Mouse (Mus musculus) embryonic stem cell, embryonic (primary cell): ENCODE measurements around the gene Smpd2.

Experiments used
- CTCF ChIA-PET, 4 experiments: fragments of 300-600 bp in 2 of 4; fragments of 350-600 bp in 2 of 4; sonication (Branson Sonifier 250); formaldehyde crosslinking; loops; one replicate each; lab custom pipeline; 2022; ENCODE audit warnings: inconsistent platforms in 2 of 4; lab: Charles Lee
- POLR2A ChIA-PET, 4 experiments: fragments of 300-600 bp in 2 of 4; fragments of 350-600 bp in 2 of 4; sonication (Branson Sonifier 250); formaldehyde crosslinking; loops; one replicate each; lab custom pipeline; 2022; ENCODE audit warnings: antibody characterized with exemption in 4 of 4, inconsistent platforms in 1 of 4; lab: Charles Lee

Smpd2 gene

DNA sequence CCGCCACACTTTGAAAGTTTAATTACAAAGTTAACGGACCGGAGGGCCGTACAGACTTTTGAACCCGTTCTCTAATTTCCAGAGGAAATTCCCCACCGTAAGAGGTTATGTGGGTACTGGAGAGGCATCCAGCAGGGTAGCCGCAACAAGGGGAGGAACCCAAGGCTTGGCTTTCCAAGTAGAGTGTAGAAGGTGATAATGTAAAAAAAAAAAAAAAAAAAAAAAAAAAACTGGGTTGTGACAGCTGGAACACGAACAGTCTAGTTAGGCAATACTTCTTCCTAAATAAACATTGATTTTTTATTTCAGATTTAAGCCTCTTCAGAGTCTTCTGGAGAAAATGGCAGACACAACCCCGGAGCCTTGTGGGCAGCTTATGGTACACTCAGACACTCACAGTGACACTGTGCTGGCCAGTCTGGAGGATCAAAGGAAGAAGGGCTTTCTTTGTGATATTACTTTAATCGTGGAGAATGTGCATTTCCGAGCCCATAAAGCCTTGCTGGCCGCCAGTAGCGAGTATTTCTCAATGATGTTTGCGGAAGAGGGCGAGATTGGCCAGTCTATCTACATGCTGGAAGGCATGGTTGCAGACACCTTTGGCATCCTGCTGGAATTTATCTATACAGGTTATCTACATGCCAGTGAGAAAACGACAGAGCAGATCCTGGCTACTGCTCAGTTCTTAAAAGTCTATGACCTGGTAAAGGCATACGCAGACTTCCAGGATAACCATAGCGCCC lies 39.2 kb downstream of the Smpd2 start:
- ChIA-PET CTCF (interaction anchor here in 3 of 4 experiments (0.7 to 3.7 kb wide), 8 partner anchors 8 to 510 kb away, joined by 3 to 28 read pairs (median 3); no protein-coding TSS in a partner anchor), POLR2A (interaction anchor here (0.6 to 10.1 kb wide), 59 partner anchors 10 to 1203 kb away, joined by 3 to 134 read pairs (median 7); partner anchors contain the start of genes Cd164 (in 3 of the 4), Mical1 (in 3 of the 4), Ppil6 (in 3 of the 4) and Smpd2 (in 3 of the 4))

DNA sequence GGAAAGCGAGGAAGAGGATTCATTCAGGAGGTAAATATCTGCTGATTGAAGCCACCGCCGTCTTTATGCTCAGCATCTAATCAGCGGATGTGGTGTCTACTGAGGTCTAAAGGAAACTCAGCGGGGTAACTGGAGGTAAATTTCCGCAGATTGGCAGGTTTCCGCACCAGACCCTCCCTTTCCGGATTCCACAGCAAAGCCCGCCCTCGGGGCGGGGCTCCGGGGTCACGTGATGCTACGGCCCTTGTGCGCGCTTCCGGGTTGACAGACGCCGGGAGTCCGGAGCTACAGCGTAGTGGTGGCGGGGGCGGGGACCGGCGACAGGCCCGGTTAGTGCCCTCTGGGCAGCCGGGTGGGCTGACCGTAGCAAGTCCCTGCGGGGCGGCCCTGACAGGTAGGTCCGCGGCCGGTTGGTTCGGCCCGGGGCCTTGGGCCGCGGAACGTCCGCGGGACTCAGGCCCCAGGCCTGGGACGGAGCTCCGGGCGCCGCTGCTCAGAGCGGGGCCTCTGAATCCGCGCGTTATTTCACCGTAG lies 40.0 kb downstream of the Smpd2 start, which contains the start of gene Zbtb24:
TSS of gene Zbtb24 (plus strand) at position 247 of the 534 bp plus-strand sequence.
- CTCF ChIA-PET = interaction anchor here in 3 of 4 experiments (0.8 to 3.7 kb wide), 9 partner anchors 9 to 510 kb away, joined by 3 to 28 read pairs (median 3); no protein-coding TSS in a partner anchor

DNA sequence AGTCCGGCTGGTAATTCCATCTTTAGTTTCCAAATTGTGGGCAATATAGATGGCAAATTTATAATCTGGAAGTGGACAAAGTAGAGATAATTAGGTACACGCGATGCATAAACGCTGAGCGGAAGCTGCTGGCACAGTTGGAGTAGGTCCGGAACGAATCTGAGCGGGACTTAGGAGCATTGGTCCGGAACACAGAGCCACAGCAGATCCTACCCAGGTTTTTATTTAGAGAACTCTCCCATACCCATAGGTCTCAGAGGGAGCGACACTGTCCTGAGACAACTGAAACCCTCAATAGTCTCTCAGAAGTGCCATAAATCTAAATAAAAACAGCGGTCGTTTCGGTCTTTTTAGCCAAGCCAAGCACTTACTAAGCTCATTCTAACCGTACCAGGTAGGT lies 40.5 kb downstream of the Smpd2 start:
- POLR2A ChIA-PET = interaction anchor here (0.5 to 10.1 kb wide), 58 partner anchors 11 to 1201 kb away, joined by 3 to 134 read pairs (median 6); partner anchors contain the start of genes Cd164 (in 3 of the 4), Mical1 (in 3 of the 4), Ppil6 (in 3 of the 4) and Smpd2 (in 3 of the 4)
- CTCF ChIA-PET = interaction anchor here in 3 of 4 experiments (0.7 to 3.7 kb wide), 9 partner anchors 9 to 378 kb away, joined by 3 to 28 read pairs (median 3); no protein-coding TSS in a partner anchor

More for the DNA sequence above, 40.0 kb downstream of the Smpd2 start, which contains the start of gene Zbtb24:
- POLR2A ChIA-PET = interaction anchor here (0.5 to 10.1 kb wide), 62 partner anchors 10 to 1659 kb away, joined by 3 to 134 read pairs (median 6); partner anchors contain the start of genes Cd164 (in 3 of the 4), Mical1 (in 3 of the 4), Ppil6 (in 3 of the 4) and Smpd2 (in 3 of the 4)

DNA sequence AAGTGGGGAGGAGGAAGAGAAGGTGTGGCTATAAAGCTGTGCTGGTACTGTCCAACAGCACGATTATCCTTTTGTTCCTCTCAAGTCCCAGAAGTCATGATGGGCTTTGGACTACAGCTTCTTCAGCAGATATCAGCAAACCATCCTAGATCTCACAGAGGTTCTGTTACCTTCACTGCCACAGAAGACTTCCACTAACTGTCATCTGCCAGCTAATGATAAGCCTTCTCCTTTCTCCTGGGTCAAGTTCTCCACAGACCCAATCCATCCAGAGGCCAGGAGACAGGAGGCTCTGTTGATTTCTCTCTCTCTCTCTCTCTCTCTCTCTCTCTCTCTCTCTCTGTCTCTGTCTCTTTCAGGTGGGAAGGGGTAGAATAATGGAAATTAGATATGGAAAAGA lies 42.0 kb downstream of the Smpd2 start:
- ChIA-PET CTCF (interaction anchor here in 1 of 4 experiments (3.7 kb wide), 1 partner anchor 14 kb away, joined by 28 read pairs; no protein-coding TSS in a partner anchor), POLR2A (interaction anchor here in 3 of 4 experiments (0.7 to 10.1 kb wide), 10 partner anchors 12 to 188 kb away, joined by 4 to 134 read pairs (median 36); partner anchors contain the start of genes Cd164 (in 1 of the 3) and Mical1 (in 1 of the 3))
